Mouse (Mus musculus) thymus, postnatal 36 days (tissue): Measurements from ENCODE around the gene Sugct.
A peak's percentile ranks its signal among the peaks of the same experiment; 100 is the strongest.

ENCODE experiments used
- DNase-seq, 2 experiments: peaks; one replicate each; pipeline ENCODE4 v3.0.0; 2022; ENCODE audit warnings: mixed read lengths in 2 of 2

Gene Sugct

DNA sequence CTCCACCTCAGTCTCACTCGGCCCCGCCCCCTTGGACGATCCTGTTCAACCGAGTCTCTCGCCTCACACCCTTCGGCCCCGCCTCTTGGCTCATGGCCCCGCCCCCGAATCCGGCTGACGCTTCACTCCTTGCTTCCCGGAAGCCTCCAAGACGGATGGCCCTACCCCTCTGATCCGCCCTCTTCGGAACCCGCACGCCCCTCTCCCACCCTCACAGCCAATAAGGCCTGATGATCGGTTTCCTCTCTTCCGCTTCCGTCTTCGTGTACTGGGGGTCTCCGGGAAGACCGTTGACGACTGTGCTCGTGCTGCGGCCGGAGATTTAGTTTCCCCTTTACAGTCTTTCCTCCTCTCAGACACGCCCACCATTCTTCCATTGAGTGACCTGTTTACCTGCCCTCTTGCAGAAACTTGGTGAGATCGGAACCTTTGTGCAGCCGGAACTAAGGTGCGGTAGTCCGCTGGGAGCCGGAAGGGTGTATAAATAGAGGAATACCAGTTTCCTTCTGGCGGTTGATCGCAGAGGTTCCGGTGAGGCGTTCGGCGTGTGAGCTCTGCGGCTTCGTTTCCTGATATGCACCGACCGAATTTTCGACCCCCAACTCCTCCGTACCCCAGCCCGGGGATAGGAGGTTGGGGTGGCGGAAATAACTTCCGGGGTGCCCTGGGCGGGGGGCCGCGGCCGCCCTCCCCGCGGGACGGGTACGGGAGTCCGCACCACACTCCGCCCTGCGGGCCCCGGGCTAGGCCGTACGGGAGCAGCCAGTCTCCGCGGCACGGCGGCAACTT lies at the start of gene Sugct, which contains the start of gene Mplkip:
Gene Sugct, minus strand, starts transcription at position 643 of the 789 bp plus-strand sequence.
Gene Mplkip, plus strand, starts transcription at position 282 of the 789 bp plus-strand sequence.
- peak; percentile 100 for DNase-seq

DNA sequence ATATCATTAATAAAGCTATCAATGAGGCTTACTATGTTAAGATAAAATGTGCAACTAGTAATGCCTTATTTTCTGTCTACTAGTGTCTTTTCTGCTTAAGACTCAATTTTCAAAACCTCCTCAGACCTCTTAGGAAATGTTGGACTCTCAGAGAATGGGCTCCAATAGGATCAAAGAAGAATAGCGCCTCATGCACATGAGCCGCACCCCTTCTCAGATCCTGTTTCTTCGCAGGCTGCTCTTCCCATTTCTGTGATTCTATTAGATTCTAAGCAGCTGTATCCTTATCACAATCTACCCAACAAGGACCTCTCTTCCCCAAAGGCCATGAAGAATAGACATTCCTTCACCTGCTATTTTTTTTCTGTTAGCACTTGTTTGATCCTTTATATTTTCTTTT lies 33.4 kb upstream of the Sugct start:
- DNase-seq, result no peak

DNA sequence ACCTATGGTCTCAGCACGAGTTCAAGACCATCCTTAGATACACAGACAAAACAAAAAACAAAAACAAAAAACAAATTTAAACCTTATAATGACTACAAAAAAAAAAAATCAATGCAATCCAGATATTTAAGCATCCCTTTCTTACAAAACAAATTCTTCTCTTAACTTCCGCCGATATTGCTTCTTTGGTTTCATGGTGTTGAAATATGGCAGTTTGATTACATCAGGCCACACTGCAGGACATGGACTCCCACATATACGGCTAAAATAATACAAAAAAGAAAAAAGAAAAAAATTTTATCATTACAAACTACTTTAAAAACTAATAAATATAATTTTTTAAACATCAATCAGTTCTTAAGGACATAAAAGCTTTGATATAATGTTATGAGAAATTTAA lies 32.6 kb upstream of the Sugct start:
- DNase-seq, result no peak

DNA sequence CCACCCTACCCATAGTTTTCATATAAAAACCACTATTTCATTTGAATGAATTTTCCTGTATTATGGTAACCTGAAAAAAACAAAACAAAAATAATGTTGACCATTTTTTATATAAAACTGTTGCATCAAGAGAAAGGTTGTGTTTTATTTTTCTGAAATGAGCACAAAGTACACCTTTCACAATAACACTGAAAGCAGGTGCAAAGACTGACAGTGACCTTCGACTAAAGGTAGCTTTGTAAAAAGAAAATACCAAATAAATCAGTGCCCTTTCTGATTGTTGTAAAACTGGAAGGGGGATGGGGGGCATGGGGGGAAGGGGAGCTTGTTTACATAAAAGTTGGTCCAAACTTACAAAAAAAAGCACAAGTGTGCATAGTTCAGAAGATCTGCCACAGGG lies 22.0 kb upstream of the Sugct start:
- DNase-seq, result no peak

- DNase-seq, result no peak
Measured at GRCm38 (mm10) chr13:17708784-17709311, 13.5 kb upstream of the Sugct start.

DNA sequence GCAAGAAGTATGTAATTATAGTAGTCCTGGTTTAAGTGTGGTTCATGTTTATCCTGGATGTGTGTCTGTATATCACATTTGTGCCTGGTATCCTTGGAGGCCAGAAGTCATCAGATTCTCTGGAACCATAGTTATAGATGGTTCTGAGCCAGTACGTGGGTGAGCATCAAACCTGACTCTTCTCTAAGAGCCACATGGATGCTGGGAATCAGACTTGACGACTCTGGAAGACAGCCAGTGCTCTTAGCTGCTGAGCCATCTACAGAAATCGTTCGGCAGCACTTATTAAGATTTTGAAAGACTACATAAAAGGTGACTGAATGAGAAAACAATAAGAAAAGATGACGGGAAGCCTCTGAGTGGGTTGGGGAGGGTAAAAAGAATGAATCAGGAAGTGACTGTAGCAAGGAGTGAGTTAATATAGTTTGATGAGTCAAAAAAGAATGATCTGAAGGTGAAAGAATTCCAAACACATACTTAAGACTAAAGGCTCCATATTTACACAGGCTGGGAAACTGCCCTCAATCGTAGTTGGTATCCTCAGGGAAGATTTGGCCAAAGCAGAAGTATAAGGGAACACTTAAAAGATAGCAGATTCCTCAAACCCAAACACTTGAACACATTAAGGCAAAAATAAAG lies 10.0 kb upstream of the Sugct start:
- DNase-seq, result no peak

DNA sequence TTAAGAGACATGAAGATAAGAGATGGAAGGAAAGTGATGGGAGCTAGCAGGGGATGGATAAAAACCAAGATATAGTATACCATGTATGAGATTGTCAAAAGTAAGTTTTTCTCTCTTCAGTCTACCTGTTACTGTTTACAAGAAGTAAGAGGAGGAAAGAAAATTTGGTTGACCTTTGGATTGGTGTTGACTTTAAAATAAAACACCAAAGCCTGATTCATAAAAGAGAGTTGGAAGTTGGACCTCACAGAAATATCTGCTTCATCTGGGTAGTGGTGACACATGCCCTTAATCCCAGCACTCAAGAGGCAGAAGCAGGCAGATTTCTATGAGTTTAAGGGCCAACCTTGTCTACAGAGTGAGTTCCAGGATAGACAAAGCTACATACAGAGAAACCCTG lies 7.0 kb upstream of the Sugct start:
- no peak for DNase-seq

DNA sequence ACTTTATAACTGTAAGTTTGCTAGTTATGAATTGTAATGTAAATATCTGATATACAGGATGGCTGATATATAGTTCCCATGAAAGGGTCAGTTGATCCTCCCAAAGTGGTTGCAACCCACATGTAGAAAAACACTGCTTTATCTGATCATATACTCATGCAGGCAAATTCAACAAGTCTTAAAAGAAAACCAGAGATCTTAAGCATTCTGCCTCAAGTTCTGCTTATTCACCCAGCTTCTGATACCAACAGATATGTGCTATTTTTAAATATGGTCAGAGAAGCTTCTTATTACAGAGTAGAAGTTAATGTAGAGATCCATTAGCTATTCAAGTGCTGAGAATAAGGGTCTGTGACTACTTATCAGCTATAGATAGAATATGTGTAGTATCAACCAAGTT lies 6.0 kb upstream of the Sugct start:
- DNase-seq, result no peak

DNA sequence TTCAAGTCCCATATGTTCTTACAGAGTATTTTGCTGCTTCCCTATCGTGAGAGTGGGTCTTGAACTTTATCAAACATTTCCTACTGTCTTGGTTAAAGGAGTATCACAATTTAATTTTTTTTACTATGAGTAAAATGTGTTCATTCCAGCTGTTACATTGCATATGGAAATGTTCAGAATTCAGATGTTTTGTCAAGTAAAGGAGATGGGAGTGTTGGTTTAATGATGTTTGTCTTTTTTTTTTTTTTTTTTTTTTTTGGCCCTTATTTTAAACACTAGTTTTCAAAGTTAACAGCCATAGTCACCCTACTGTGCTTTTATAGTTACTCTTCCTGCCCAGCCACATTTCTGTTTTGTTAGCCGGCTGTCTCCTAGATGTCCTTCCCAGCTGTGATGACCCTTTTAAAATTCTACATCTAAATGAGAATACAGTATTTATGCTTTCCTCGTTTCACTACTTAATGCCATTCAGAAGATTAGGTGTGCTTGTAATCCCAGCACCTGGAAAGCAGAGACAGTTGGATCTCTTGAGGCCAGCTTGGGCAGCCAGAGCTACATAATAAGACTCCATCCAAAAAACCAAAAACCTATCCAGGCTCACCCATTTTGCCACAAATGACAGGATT lies 4.8 kb upstream of the Sugct start:
- no peak for DNase-seq

- no peak for DNase-seq
Measured at GRCm38 (mm10) chr13:17695898-17696580, 686 bp upstream of the Sugct start.

DNA sequence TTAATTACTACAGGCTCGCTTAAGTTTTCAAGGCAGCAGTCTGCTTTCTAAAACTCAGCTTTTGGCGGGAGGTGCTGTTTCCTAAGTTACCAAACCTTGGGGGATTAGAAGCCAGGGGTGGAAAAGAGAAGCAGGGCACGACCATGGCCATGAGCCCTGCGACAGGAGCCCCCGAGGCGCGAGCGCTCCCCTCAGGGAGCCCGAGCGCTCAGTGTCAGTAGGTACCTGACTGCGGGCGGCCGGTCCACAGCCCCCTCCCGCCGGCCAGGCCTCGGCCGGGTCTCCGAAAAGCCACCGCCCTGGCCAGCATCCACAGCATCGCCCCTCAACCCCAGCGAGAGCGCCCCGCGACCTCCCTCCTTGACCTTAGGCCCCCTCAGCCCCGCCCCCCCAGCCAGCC lies 939 bp downstream of the Sugct start:
- DNase-seq, result no peak

DNA sequence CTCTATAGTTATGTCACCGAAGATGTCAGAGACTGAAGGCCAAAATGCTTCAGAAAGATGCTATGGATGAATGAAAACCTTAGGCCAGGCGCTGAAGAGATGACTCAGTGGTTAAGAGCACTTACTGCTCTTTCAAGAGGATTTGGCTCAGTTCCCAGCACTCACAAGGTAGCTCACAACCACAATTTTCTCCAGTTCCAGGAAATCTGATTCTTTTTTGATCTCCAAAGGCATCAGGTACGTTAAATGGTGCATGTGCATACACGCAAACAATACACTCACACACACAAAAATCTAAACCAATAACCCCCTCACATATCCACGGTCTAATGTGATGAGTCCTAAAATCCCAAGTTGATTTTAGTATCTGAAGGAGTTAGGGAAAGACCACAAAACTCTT lies 1.5 kb downstream of the Sugct start:
- no peak for DNase-seq

DNA sequence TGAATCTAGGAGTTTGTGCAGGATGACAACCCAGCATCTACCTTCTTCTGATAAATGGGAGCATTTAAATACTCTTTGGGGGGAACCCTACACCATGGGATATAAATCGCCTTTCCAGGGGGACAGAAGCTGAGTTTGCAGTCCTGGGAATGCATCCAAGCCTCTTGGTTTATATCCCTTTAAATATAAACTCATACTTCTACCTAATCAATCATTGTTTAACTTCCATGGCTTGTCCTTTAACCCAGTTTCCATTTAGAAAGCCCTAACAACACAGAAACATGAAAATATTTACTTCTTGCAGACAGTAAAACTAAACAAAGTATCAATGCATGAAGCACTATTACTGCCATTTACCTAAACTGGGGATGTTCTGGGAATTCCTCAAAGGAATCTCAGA lies 3.9 kb downstream of the Sugct start:
- DNase-seq, result no peak

DNA sequence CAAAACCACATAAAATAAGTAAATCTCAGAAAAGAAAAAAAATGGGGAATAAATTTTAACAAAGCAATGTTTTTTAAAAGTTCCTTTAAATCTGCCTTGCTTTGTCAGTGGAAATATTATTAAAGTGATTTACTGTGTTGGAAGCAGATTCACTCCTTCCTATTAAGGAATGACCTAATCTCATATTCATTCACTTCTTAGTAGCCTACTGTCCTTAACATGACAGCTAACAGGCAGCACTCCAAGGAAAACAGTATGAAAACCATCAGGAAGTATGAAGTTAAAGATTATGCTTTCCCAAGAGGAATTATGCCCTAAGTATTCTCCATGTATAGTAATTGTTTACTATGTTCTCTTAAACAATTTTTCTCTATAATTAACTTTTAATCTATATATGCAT lies 4.7 kb downstream of the Sugct start:
- DNase-seq, result no peak

DNA sequence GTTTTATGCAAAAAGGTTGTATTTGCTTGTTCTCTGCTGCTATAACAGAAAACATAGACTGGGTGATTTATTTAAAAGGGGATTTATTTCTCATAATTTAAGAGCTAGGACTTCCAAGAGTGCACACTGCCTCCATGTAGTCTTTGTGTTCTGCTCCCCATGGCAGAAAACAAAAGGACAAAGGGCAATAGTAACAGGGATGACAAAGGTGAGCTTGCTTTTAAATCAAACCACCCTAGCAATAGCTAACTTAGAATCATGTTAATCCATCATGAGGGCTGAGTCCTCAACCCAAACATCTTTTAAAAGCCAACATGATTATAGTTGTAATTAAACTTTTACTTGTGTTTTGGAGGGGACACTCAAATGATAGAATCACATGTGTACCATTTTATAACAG lies 5.9 kb downstream of the Sugct start:
- DNase-seq, result no peak

DNA sequence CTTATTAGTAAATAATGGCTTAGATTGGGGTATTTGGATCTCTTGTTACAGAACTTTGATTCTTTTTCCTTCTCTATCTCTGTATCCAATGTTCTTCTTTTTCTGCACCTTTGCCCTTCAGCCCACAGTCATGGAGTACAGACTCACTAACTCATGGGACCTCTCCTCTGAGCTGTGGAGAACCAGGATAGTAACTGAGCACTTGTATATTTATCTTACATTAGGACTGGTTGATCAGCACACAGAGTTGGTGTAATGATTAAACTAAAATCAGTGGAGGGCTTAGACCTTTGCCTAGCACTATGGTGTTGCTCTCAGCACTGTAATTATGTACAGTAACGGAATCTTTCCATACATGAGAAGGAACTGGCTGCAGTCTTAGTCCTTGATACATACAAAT lies 24.2 kb downstream of the Sugct start:
- DNase-seq, result no peak

DNA sequence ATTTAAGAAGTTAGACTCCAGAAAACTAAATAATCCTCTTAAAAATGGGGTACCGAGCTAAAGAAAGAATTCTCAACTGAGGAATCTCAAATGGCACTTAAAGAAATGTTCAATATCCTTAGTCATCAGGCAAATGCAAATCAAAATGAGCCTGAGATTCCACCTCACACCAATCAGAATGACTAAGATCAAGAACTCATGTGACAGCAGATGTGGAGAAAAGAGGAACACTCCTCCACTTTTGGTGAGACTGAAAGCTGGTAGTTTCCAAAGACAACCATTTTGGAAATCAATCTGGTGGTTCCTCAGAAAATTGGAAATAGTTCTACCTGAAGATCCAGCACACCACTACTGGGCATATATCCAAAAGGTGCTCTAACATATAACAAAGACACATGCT lies 28.0 kb downstream of the Sugct start:
- no peak for DNase-seq

- DNase-seq, result no peak
Measured at GRCm38 (mm10) chr13:17642294-17642693, 53.1 kb downstream of the Sugct start.

DNA sequence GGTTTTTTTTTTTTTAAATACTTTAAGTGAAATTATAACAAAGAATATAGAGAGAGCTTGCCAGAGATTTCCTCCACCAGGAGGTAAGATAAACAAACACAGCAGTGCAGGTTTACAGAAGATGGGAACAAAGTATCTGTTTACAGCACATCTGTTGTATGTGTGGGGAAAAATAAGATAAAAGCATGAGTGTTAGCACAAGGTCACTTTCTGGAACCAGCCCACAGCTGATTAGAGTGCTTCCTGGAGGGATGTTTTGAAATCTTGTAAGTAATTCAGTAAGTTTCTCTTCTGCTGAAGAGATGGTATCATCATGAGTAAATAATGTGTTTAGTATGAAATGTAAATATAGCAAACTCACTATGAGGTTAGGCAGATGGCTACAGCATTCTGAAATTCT lies 57.3 kb downstream of the Sugct start:
- DNase-seq, result no peak

DNA sequence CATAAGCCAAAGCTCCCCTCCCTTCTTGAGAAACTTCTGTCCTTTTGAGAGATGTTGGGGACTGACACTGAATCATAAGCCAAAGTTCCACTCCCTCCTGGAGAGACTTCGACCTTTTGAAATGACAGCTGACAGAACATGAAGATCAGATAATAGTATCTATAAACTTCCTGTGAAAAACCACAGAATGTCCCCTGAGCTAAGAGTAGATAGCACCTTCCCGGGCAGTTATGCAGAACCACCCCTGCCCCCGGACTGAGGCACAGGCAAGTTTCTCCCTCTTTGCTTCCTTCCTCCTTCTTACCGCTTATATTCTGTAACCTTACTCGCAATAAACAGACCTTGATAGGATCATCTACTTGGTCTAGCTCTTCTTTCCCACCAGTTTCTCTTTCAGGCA lies 68.2 kb downstream of the Sugct start:
- DNase-seq, result no peak

DNA sequence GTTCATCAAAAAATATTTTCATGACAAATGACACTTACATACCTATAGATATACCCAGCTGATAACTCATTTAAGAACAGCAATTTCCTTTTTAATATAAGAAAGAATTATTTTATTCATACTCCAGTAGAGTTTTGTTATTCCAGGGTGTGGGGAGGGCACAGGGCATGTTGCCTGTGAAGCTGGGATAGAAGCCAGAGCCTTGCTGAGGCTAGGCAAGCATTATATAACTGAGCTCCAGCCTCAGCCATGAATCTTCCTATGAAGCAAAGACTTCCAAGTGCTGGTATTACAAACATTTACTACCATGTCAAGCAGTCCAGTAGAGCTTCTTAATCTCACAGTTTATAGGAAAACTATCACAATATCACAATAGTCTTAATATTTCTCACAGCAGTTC lies 70.4 kb downstream of the Sugct start:
- no peak for DNase-seq

GRCm38 (mm10) chr13:17606217-17606616 lies 89.1 kb downstream of the Sugct start:
- no peak for DNase-seq

DNA sequence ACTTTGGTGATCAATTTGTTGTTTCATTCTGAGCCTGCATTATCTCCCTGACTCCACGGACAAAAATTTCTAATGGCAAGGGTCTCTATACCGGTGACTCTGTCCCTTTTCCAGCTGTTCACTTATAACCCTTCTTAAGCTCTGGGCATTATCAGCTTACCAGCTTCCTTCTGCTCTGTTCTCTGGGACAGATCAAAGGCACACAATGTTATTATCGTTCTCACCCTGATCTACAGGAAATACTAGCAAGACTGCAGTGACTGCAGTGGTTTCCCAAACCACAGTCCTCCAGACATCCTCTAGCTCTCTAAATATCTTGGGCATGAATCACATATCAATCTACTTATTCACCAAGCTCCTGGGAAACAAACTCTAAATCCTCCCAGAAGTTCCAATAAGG lies 90.7 kb downstream of the Sugct start:
- no peak for DNase-seq
